Mouse (Mus musculus): ENCODE results near the gene Tmem223.

Tmem223 gene

DNA sequence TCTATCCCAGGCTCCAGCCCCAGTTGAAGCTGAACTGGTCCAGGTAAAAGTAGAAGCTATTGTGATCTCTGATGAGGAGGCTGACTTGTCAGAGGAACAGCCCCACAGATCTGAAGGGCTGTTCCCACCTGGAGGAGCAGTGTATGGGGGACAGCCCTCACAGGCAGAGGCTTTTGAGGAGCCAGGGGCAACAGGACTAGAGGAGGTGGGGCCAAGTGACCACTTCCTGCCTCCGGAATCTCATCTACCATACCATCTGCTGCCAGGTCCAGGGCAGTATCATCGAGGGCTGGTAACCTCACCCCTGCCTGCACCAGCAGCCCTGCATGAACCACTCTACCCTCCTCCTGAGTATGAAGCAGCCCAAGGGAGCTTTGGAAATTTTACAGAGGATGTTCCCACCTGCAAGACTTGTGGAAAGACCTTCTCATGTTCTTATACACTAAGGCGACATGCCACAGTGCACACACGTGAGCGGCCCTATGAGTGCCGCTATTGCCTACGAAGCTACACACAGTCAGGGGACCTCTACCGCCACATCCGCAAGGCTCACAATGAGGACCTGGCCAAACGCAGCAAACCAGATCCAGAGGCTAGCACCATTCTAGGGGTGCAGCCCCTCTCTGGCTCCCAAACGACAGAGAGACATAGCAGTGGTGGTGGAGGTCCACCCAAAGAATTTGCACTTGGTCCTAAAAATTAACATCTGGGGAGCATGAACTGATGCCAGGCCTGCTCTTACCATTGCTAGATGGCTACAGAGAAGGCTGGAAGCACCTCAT is 33.3 kb downstream of the Tmem223 start:
- no peak for DNase-seq

DNA sequence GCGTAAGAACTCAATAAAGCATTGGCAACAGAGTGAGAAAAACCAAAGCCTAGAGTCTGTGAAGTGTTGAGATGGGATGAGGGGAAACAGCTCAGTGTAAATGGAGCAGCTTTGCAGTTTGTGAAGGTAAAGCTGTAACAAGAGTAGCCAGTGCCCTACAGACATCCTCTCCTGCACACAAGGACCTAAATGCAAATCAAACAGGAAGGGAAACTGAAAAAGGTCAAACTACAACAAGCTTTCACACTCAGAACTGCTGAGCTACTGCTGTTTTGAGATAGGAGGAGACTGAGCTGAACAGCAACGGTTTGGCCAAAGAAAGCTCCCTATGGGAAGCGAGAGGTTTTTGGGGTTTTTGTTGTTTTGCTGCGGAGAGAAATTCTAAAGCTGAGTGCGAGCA is 36.0 kb downstream of the Tmem223 start:
- no peak for DNase-seq

- DNase-seq: no peak
Observed at GRCm38 (mm10) chr19:8815812-8816211, 45.0 kb downstream of the Tmem223 start.

DNA sequence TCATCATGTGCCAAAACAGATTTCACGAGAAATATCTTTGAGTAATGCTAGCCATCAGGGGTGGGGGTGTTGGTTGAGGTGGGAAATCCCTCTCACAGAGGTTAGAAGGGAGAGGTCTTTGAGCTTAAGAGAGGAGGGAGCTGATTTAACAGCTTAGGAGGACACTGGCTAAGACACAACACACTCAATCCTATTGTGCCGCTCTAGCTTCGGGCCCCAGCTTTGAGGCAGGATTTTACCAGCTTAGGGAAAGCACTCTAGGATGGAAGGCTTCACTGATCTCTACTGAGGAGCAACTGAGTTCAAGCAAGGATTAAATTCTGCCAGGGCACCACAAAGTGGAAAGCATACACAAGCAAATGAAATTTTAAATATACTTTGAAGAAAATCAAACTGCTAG is 46.2 kb downstream of the Tmem223 start:
- DNase-seq: no peak

GRCm38 (mm10) chr19:8818301-8818798 is 47.6 kb downstream of the Tmem223 start:
- no peak for DNase-seq

DNA sequence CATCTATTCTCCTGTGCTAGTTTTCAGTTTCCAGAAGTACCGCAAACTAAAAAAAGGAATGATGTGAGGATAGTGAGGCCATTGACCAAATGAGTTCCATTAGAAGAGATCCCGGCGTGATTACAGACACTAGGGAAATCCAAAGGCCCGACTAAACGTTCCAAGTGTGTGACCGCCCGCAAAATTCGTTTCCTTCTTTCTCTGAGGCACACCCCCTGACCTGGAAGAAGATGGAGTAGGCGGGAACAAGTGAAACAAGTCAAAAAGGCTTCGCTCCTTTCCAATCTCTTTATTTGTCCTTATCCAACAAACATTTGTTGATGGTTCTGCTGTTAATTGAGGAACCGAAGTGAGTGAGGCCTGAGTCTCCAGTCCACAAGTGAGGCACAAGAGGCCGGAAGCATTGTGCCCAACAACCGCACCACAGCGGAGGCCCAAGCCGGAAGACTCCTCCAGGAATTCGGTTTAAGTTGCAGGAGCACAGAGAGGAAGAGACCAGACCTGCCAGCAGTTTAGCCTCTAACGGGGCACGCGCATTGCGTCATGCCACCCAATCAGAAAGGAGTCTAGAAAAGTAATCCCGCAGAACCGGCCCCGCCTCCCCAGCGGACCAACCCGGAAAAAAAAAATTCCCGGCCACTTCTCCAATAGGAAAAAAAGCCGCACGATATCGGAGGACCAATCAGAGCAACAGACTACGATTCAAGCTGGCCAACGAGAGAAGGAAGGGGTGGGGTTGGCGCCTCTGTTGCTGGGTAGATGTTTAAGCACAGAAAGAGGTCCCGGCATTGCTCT is 48.2 kb downstream of the Tmem223 start, which contains the start of gene Ttc9c:
Gene Ttc9c, minus strand, starts transcription at position 533 of the 795 bp plus-strand sequence.
- DNase-seq: peak; percentile 98

GRCm38 (mm10) chr19:8819596-8820423 is 49.0 kb downstream of the Tmem223 start, which contains the start of gene Hnrnpul2:
Hnrnpul2 (plus strand) TSS chr19:8820010.
- peak; percentile 99 for DNase-seq

DNA sequence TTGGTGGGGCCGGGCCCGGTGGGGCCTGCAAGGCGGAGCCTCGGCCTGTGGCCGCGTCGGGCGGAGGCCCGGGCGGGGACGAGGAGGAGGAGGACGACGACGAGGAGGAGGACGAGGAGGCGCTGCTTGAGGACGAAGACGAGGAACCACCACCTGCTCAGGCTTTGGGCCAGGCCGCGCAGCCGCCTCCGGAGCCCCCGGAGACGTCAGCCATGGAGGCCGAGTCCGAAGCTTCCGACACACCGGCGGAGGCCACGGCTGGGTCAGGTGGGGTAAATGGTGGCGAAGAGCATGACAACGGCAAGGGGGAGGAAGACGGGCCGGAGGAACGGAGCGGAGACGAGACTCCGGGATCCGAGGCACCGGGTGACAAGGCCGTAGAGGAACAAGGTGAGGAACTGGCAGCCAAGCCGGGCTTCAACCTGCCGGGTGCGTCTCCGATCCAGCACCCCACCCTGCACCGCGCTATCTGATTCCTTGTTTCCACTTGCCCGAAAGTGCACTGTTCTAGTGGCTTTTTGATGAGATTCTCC is 49.7 kb downstream of the Tmem223 start:
- DNase-seq: peak; percentile 81

- DNase-seq: no peak
Observed at GRCm38 (mm10) chr19:8821146-8821545, 50.4 kb downstream of the Tmem223 start.

Data from cerebellum, adult 11-12 months (tissue).